Mouse (Mus musculus) embryo, embryonic 11.5 days (tissue): Measurements from ENCODE around the gene Mc1r.
"Not testable (repeated sequence)": the region's sequence is repeated elsewhere in the genome, so short reads cannot be mapped to it uniquely, and the experiment has no call there.

Source experiments
- DNase-seq: peaks from one replicate; pipeline ENCODE4 v3.0.0-alpha.2; 2012; ENCODE audit warnings: low read depth, low spot score

The Mc1r gene

GRCm38 (mm10) chr8:123430936-123431335, 24.0 kb downstream of the Mc1r start:
- DNase-seq: not testable (repeated sequence)

- no peak for DNase-seq
These were observed 24.9 kb downstream of the Mc1r start for GRCm38 (mm10) chr8:123431616-123432365.

- no peak for DNase-seq
These were observed 25.5 kb downstream of the Mc1r start for GRCm38 (mm10) chr8:123432381-123432780.

GRCm38 (mm10) chr8:123433241-123433974, 26.5 kb downstream of the Mc1r start:
- not testable (repeated sequence) for DNase-seq

- no peak for DNase-seq
These were observed 34.9 kb downstream of the Mc1r start for GRCm38 (mm10) chr8:123441788-123442187.

- no peak for DNase-seq
These were observed 35.4 kb downstream of the Mc1r start for GRCm38 (mm10) chr8:123442351-123442750.

- peak; percentile 85 for DNase-seq
These were observed 36.1 kb downstream of the Mc1r start for GRCm38 (mm10) chr8:123442871-123443575.

- no peak for DNase-seq
These were observed 36.6 kb downstream of the Mc1r start for GRCm38 (mm10) chr8:123443576-123443921.

- no peak for DNase-seq
These were observed 37.2 kb downstream of the Mc1r start for GRCm38 (mm10) chr8:123444131-123444530.

GRCm38 (mm10) chr8:123445981-123446380, 39.1 kb downstream of the Mc1r start:
- DNase-seq: no peak

- no peak for DNase-seq
These were observed 39.9 kb downstream of the Mc1r start for GRCm38 (mm10) chr8:123446799-123447198.

GRCm38 (mm10) chr8:123450783-123451182, 43.9 kb downstream of the Mc1r start:
- no peak for DNase-seq

GRCm38 (mm10) chr8:123451747-123452146, 44.8 kb downstream of the Mc1r start:
- DNase-seq: not testable (repeated sequence)

GRCm38 (mm10) chr8:123452149-123452548, 45.2 kb downstream of the Mc1r start:
- DNase-seq: no peak

- DNase-seq: no peak
These were observed 46.4 kb downstream of the Mc1r start for GRCm38 (mm10) chr8:123453291-123453690.

GRCm38 (mm10) chr8:123453951-123454350, 47.0 kb downstream of the Mc1r start:
- no peak for DNase-seq

GRCm38 (mm10) chr8:123454559-123454958, 47.7 kb downstream of the Mc1r start:
- no peak for DNase-seq
